Mouse (Mus musculus): ENCODE measurements around the gene Map1b.

Map1b gene

GRCm38 (mm10) chr13:99451276-99451675 is 65.1 kb downstream of the Map1b start:
- ATAC-seq (ENCODE audit: insufficient number of reproducible peaks, low FRiP score, low TSS enrichment): no peak

GRCm38 (mm10) chr13:99450766-99451165 is 65.6 kb downstream of the Map1b start:
- peak; percentile 78 for ATAC-seq (ENCODE audit: insufficient number of reproducible peaks, low FRiP score, low TSS enrichment)

- no peak for ATAC-seq (ENCODE audit: insufficient number of reproducible peaks, low FRiP score, low TSS enrichment)
These were observed 66.8 kb downstream of the Map1b start for GRCm38 (mm10) chr13:99449547-99449946.

GRCm38 (mm10) chr13:99448278-99448677 is 68.1 kb downstream of the Map1b start:
- ATAC-seq (ENCODE audit: insufficient number of reproducible peaks, low FRiP score, low TSS enrichment): no peak

GRCm38 (mm10) chr13:99447403-99448199 is 68.7 kb downstream of the Map1b start:
- no peak for ATAC-seq (ENCODE audit: insufficient number of reproducible peaks, low FRiP score, low TSS enrichment)

- ATAC-seq (ENCODE audit: insufficient number of reproducible peaks, low FRiP score, low TSS enrichment): no peak
These were observed 69.3 kb downstream of the Map1b start for GRCm38 (mm10) chr13:99447002-99447401.

- no peak for ATAC-seq (ENCODE audit: insufficient number of reproducible peaks, low FRiP score, low TSS enrichment)
These were observed 71.5 kb downstream of the Map1b start for GRCm38 (mm10) chr13:99444880-99445279.

- no peak for ATAC-seq (ENCODE audit: insufficient number of reproducible peaks, low FRiP score, low TSS enrichment)
These were observed 71.9 kb downstream of the Map1b start for GRCm38 (mm10) chr13:99444431-99444871.

GRCm38 (mm10) chr13:99443484-99444175 is 72.7 kb downstream of the Map1b start:
- no peak for ATAC-seq (ENCODE audit: insufficient number of reproducible peaks, low FRiP score, low TSS enrichment)

GRCm38 (mm10) chr13:99442434-99443249 is 73.7 kb downstream of the Map1b start:
- ATAC-seq (ENCODE audit: insufficient number of reproducible peaks, low FRiP score, low TSS enrichment): no peak

GRCm38 (mm10) chr13:99441700-99442433 is 74.5 kb downstream of the Map1b start:
- ATAC-seq (ENCODE audit: insufficient number of reproducible peaks, low FRiP score, low TSS enrichment): no peak

- ATAC-seq (ENCODE audit: insufficient number of reproducible peaks, low FRiP score, low TSS enrichment): no peak
These were observed 76.1 kb downstream of the Map1b start for GRCm38 (mm10) chr13:99440228-99440627.

- no peak for ATAC-seq (ENCODE audit: insufficient number of reproducible peaks, low FRiP score, low TSS enrichment)
These were observed 77.0 kb downstream of the Map1b start for GRCm38 (mm10) chr13:99439357-99439756.

- no peak for ATAC-seq (ENCODE audit: insufficient number of reproducible peaks, low FRiP score, low TSS enrichment)
These were observed 79.3 kb downstream of the Map1b start for GRCm38 (mm10) chr13:99437051-99437450.

- no peak for ATAC-seq (ENCODE audit: insufficient number of reproducible peaks, low FRiP score, low TSS enrichment)
These were observed 81.8 kb downstream of the Map1b start for GRCm38 (mm10) chr13:99434494-99434893.

GRCm38 (mm10) chr13:99433068-99434008 is 83.0 kb downstream of the Map1b start:
- no peak for ATAC-seq (ENCODE audit: insufficient number of reproducible peaks, low FRiP score, low TSS enrichment)

GRCm38 (mm10) chr13:99423581-99423980 is 92.8 kb downstream of the Map1b start:
- no peak for ATAC-seq (ENCODE audit: insufficient number of reproducible peaks, low FRiP score, low TSS enrichment)

GRCm38 (mm10) chr13:99416601-99417000 is 99.7 kb downstream of the Map1b start:
- no peak for ATAC-seq (ENCODE audit: insufficient number of reproducible peaks, low FRiP score, low TSS enrichment)

- no peak for ATAC-seq (ENCODE audit: insufficient number of reproducible peaks, low FRiP score, low TSS enrichment)
These were observed 102.0 kb downstream of the Map1b start for GRCm38 (mm10) chr13:99414352-99414742.
